Mouse (Mus musculus) C2C12 (cell line): ENCODE data around the gene A930017K11Rik.

Source experiments
- CEBPB ChIP-seq: IDR thresholded peaks from one replicate; pipeline ENCODE4 v1.6.1; 2011; ENCODE audit warnings: low read depth, mild to moderate bottlenecking, control low read depth, moderate library complexity
- CTCF ChIP-seq: IDR thresholded peaks from one replicate; pipeline ENCODE4 v1.5.1; 2011; ENCODE audit not compliant: control insufficient read depth, insufficient read depth, insufficient read length
- MAX ChIP-seq: IDR thresholded peaks from one replicate; pipeline ENCODE4 v1.6.1; 2011; ENCODE audit warnings: mild to moderate bottlenecking, control low read depth
- MYOD1 ChIP-seq: IDR thresholded peaks from one replicate; pipeline ENCODE4 v1.6.1; 2011; ENCODE audit warnings: low read depth; ENCODE audit not compliant: control insufficient read depth, insufficient read length
- USF1 ChIP-seq: IDR thresholded peaks from one replicate; pipeline ENCODE4 v1.6.1; 2011; ENCODE audit warnings: low read depth, mild to moderate bottlenecking, control low read depth, moderate library complexity

DNA sequence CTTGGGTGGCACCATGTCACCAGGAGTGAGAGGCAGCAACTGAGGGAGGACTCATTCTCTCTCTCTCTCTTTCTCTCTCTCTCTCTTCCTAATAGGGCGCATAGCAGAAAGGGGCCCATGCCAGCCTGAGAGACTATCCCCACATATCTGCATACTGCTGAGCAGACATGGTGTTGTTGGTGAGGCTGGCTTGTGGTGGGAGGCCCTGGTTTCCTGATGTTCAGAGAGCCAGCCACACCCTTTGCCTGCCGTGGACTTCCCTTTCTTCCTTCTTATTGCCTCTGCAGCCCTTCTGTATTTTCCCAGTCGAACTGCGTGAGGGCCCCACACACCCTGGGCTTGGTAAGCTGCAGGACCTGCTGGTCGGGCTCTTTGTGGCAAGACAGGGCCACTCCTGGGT lies 38.0 kb upstream of the A930017K11Rik start:
- TF ChIP-seq MAX, result no peak
- TF ChIP-seq CTCF, result no peak
- TF ChIP-seq USF1, result no peak
- no peak for TF ChIP-seq CEBPB
- no peak for TF ChIP-seq MYOD1
